Mouse (Mus musculus) embryonic facial prominence, embryonic 15.5 days (tissue): ENCODE results near the gene Htr2c. TPM values are rescaled to one million over a fixed set of nuclear protein-coding genes. Genes with fewer than 3 reads are reported as not detected.
A peak's percentile ranks its signal among the peaks of the same experiment; 100 is the strongest.

Experiments
- ATAC-seq: fragments of 200-750 bp; cut with Nextera tagmentation; 2 replicates; pipeline ENCODE4 v1.8.0; 2017; ENCODE audit warnings: low read depth, moderate TSS enrichment; ENCODE audit not compliant: insufficient number of reproducible peaks, low FRiP score, low TSS enrichment
- H3K27ac ChIP-seq: fragments of 300-500 bp; sonication (generic); replicated peaks from 2 replicates; pipeline ENCODE4 v1.5.1; 2015; ENCODE audit warnings: mild to moderate bottlenecking, inconsistent platforms
- H3K27me3 ChIP-seq: fragments of 300-500 bp; sonication (generic); 2 replicates; pipeline ENCODE4 v1.6.1; 2015; ENCODE audit warnings: inconsistent platforms
- H3K36me3 ChIP-seq: fragments of 300-500 bp; sonication (generic); 2 replicates; pipeline ENCODE4 v1.6.1; 2015; ENCODE audit warnings: mild to moderate bottlenecking, inconsistent platforms
- H3K4me1 ChIP-seq: fragments of 300-500 bp; sonication (generic); 2 replicates; pipeline ENCODE4 v1.6.1; 2015; ENCODE audit warnings: inconsistent platforms
- H3K4me2 ChIP-seq: fragments of 300-500 bp; sonication (generic); replicated peaks from 2 replicates; pipeline ENCODE4 v1.6.1; 2015; ENCODE audit warnings: mild to moderate bottlenecking, inconsistent platforms
- H3K4me3 ChIP-seq: fragments of 300-500 bp; sonication (generic); replicated peaks from 2 replicates; pipeline ENCODE4 v1.5.1; 2015; ENCODE audit warnings: mild to moderate bottlenecking, inconsistent platforms
- H3K9ac ChIP-seq: fragments of 300-500 bp; sonication (generic); 2 replicates; pipeline ENCODE4 v1.6.1; 2015; ENCODE audit warnings: inconsistent platforms
- H3K9me3 ChIP-seq: fragments of 300-500 bp; sonication (generic); replicated peaks from 2 replicates; pipeline ENCODE4 v1.6.1; 2016; ENCODE audit warnings: inconsistent platforms
- WGBS: fragments of 180-500 bp; shearing (Covaris S2); methylation state at CpG from one replicate; pipeline ENCODE4 v1.1.7; 2015; 5-methylcytosine and 5-hydroxymethylcytosine counted together
- microRNA counts: library from miRNA; unstranded; fragments of <30 nt; microRNA quantifications from one replicate; lab custom pipeline; 2016
- microRNA-seq: library from miRNA; unstranded; fragments of <30 nt; microRNA quantifications from one replicate; pipeline ENCODE4, GENCODE M21; 2016; ENCODE audit warnings: borderline number of aligned reads
- polyA plus RNA-seq: library from polyadenylated mRNA; unstranded; fragments of >200 nt; fragmentation: Nextera tagmentation; extraction: Ambion mirVana; gene quantifications from 2 replicates; pipeline ENCODE4 v1.2.1, GENCODE M21; 2015

Htr2c gene
- polyA plus RNA-seq, 1 experiment from 2014 or later, result 0.07 TPM

DNA sequence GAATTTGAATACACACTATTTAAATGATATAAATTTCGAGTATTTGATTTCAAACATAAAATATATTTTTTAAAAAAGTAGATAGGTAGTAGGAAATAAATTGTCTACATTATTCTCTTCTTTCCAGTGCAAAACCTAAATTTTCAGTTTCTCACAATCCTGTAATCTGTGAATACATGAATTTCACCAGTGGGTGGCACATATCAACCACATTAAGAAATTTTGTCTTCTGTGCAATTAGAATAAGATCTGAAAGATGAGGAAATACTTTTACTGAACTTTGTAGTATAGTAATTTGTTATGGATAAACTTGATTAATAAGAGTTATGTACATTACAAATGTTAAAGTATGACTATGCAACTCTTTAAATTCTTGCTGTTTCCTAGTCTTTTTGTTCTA lies 156.8 kb downstream of the Htr2c start:
- Histone ChIP-seq H3K9ac (no peak overlapping the region), H3K4me1 (no peaks in the 10 kb centered on the region), H3K9me3 (no peaks in the 10 kb centered on the region), H3K27me3 (no peaks in the 10 kb centered on the region), H3K4me3 (no peak overlapping the region), H3K36me3 (no peaks in the 10 kb centered on the region), H3K27ac (no peak overlapping the region), H3K4me2 (no peak overlapping the region)
- WGBS, result 24% methylated on average over 1 of the region's 1 CpGs
- ATAC-seq, result no peak

DNA sequence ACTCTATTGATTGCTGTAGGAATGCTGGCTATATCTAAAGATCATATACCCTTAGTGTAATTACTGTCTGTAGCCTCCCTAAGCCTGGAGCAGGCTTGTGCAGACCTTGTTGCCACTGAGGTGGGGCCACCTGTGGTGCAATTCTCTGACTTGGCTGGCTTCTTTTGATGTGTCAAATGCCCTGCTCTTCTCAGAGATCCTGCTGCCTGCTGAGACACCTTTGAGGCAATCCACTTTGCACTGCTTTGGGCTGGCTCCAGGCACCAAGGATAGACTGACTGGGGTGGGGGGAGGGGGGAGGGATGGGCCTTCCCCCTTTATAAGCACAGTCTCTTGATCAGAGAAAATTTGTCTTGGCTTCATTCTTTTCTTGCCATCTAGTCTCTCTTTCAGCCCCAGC lies 252.9 kb downstream of the Htr2c start:
- Histone ChIP-seq H3K27me3 (no peaks in the 10 kb centered on the region), H3K4me2 (no peak overlapping the region), H3K4me3 (no peak overlapping the region), H3K9me3 (no peaks in the 10 kb centered on the region), H3K36me3 (no peaks in the 10 kb centered on the region), H3K9ac (no peak overlapping the region), H3K27ac (no peak overlapping the region), H3K4me1 (no peaks in the 10 kb centered on the region)
- ATAC-seq, result no peak

DNA sequence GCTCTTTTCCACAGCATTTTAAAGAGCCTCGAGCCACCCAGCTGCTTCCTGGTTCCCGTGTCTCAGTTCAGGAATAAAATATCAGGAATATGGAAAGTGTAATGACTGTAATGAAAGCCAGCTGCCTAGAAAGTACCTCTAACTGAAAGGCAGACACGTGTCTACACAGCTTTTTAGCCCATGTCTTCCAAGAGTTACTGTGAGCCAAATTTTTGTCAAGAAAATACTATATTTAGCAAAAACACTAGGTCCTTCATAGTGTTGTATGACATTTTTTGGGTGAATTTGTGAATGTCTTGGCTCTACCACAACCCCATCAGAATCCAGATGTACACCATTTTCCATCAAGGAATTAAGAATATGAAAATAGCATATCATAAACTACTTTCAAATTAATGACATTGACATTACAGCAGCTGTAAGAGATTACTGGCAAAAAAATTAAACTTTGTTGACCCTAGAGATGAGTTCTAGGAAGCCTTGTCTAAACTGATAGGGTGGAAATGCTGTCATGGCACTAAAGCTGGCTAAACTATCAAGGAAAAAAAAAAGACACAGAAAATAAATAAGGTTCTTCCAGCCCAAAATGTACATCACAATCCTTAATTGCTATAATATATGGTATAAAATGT lies 255.2 kb downstream of the Htr2c start:
- Histone ChIP-seq H3K4me3 (no peak overlapping the region), H3K36me3 (no peaks in the 10 kb centered on the region), H3K27ac (no peak overlapping the region), H3K9me3 (no peaks in the 10 kb centered on the region), H3K9ac (no peak overlapping the region), H3K4me2 (no peak overlapping the region), H3K27me3 (no peaks in the 10 kb centered on the region), H3K4me1 (no peaks in the 10 kb centered on the region)
- no peak for ATAC-seq
- 41% methylated on average over 3 of the region's 3 CpGs for WGBS

DNA sequence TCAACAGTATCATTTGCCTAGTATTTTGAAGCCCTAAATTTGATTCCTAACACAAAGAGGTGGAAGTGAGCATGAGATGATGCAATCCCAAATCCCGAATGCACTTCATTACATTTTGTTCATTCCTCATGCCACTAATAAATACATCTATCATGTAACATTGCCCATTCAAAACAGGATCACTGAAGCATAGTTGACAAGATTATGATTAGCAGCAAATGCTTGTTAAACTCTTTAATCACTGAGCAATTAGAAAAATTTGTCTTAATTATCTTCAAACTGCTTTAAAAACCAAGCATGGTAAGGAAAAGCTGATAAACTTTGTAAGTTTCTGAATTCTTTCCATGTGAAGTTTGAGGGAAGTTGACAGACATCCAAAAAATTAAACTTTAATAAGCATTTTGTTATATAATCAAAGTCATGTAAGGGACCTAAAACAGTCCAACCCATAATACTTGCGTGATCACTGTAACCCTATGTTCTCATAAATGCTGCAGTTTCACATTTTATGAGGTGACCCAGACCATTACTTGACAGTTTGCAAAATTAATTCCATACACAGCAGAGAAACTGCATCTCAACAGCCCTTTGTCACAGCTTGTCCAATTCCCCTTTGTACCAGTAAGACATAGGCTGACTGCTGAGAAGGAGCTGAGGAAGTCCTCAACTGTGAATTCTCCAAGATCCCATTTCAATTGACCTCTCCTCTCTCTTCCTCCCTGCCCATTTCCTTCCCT lies 276.7 kb downstream of the Htr2c start:
- Histone ChIP-seq H3K4me2 (no peak overlapping the region), H3K9me3 (no peaks in the 10 kb centered on the region), H3K27me3 (no peaks in the 10 kb centered on the region), H3K9ac (no peak overlapping the region), H3K36me3 (no peaks in the 10 kb centered on the region), H3K4me1 (no peaks in the 10 kb centered on the region), H3K27ac (no peak overlapping the region), H3K4me3 (no peak overlapping the region)
- WGBS, result 64% methylated on average over 2 of the region's 2 CpGs
- ATAC-seq, result no peak

MicroRNAs within 50 kb of the gene (microRNA counts, 519-probe panel; counts per million panel counts)
- microRNA mmu-miR-448 (lab: Ali Mortazavi, UCI), result 1,926 counts per million, percentile 34 among the panel's probes with 10 or more counts
- microRNA mmu-miR-764-3p (lab: Ali Mortazavi, UCI), result 1,761 counts per million, percentile 24 among the panel's probes with 10 or more counts
- 2,139 counts per million, percentile 46 among the panel's probes with 10 or more counts for microRNA mmu-miR-764-5p (lab: Ali Mortazavi, UCI)

Small RNA genes within 50 kb of the gene (microRNA-seq; reads per million reads assigned to microRNA genes)
- gene Gm22650 (not detected), gene Gm24627 (not detected), gene Mir1264 (5.3 reads per million, percentile 21 among the genes with 10 or more reads in this experiment), gene Mir1298 (50.2 reads per million, percentile 46 among the genes with 10 or more reads in this experiment), gene Mir1912 (not detected), gene Mir448 (5.2 reads per million, percentile 21 among the genes with 10 or more reads in this experiment), gene Mir764 (not detected)
